Mouse (Mus musculus) hindbrain, postnatal 0 days (tissue): ENCODE data around the gene Gm20538. TPM values are rescaled to one million over a fixed set of nuclear protein-coding genes. Genes with fewer than 3 reads are reported as not detected.

Experiments used
- ATAC-seq: fragments of 200-750 bp; cut with Nextera tagmentation; 2 replicates; pipeline ENCODE4 v1.8.0; 2017; ENCODE audit warnings: mild to moderate bottlenecking, moderate TSS enrichment, moderate library complexity
- DNase-seq: peaks from one replicate; pipeline ENCODE4 v3.0.0-alpha.2; 2015; ENCODE audit warnings: low spot score
- H3K27ac ChIP-seq: fragments of 300-500 bp; sonication (generic); 2 replicates; pipeline ENCODE4 v1.5.1; 2014; ENCODE audit warnings: mild to moderate bottlenecking
- H3K27me3 ChIP-seq: fragments of 300-500 bp; sonication (generic); 2 replicates; pipeline ENCODE4 v1.6.1; 2014; ENCODE audit warnings: low read length, mixed read lengths; ENCODE audit not compliant: insufficient read depth
- H3K36me3 ChIP-seq: fragments of 300-500 bp; sonication (generic); 2 replicates; pipeline ENCODE4 v1.6.1; 2014; ENCODE audit warnings: low read length, mixed read lengths; ENCODE audit not compliant: insufficient read depth
- H3K4me1 ChIP-seq: fragments of 300-500 bp; sonication (generic); 2 replicates; pipeline ENCODE4 v1.6.1; 2014; ENCODE audit warnings: antibody characterized with exemption, low read length, mixed read lengths; ENCODE audit not compliant: insufficient read depth
- H3K4me2 ChIP-seq: fragments of 300-500 bp; sonication (generic); 2 replicates; pipeline ENCODE4 v1.6.1; 2014; ENCODE audit warnings: low read depth, mild to moderate bottlenecking, low read length, moderate library complexity, mixed read lengths
- H3K4me3 ChIP-seq: fragments of 300-500 bp; sonication (generic); 2 replicates; pipeline ENCODE4 v1.5.1; 2014; ENCODE audit warnings: low read length
- H3K9ac ChIP-seq: fragments of 300-500 bp; sonication (generic); replicated peaks from 2 replicates; pipeline ENCODE4 v1.6.1; 2014; ENCODE audit warnings: mild to moderate bottlenecking, low read length, moderate library complexity, mixed read lengths
- H3K9me3 ChIP-seq: fragments of 300-500 bp; sonication (generic); 2 replicates; pipeline ENCODE4 v1.6.1; 2016; ENCODE audit warnings: low read length, mixed read lengths
- CTCF ChIP-seq: IDR thresholded peaks from 2 replicates; pipeline ENCODE4 v1.5.1; 2016; ENCODE audit warnings: antibody characterized with exemption, control low read depth, low read depth
- WGBS: fragments of 180-500 bp; shearing (Covaris S2); extraction: QIAGEN DNeasy Blood & Tissue Kit; methylation state at CpG from one replicate; pipeline ENCODE4 v1.1.7; 2014; 5-methylcytosine and 5-hydroxymethylcytosine counted together
- polyA plus RNA-seq: library from polyadenylated mRNA; unstranded; fragments of >200 nt; fragmentation: Nextera tagmentation; extraction: Ambion mirVana; gene quantifications from 2 replicates; pipeline ENCODE4 v1.2.1, GENCODE M21; 2015
- total RNA-seq: library from RNA; depleted of rRNA; stranded (reverse); fragments of >200 nt; gene quantifications from 2 replicates; pipeline ENCODE4 v1.2.3, GENCODE M21; 2014; rRNA removed

Gm20538 gene
- total RNA-seq (not detected in 2 replicates), polyA plus RNA-seq (not detected in 2 replicates)

- WGBS, result 98% methylated on average over 4 of the region's 4 CpGs
- H3K27me3 ChIP-seq, result no peaks in the 10 kb centered on the region
- peaks cover 7% of the 10 kb centered on the region for H3K4me1 ChIP-seq
- ATAC-seq (no peak), DNase-seq (no peak)
- H3K27ac ChIP-seq, result no peak within 1 kb of the TSS
- H3K9me3 ChIP-seq, result no peaks in the 10 kb centered on the region
- H3K9ac ChIP-seq, result no peak within 1 kb of the TSS
- peak within 1 kb of the TSS; percentile 83; the same call in 1 of the 2 replicates for H3K4me2 ChIP-seq
- H3K36me3 ChIP-seq, result peaks cover 37% of the 10 kb centered on the region
- H3K4me3 ChIP-seq, result no peak within 1 kb of the TSS
- no peak for TF ChIP-seq CTCF
These were observed at the start of gene Gm20538 for GRCm38 (mm10) chr19:44552731-44553130. TSS of gene Gm20538 (minus strand) at chr19:44552831.

GRCm38 (mm10) chr19:44594180-44594579 is 41.5 kb upstream of the Gm20538 start:
- Histone ChIP-seq H3K27me3 (no peaks in the 10 kb centered on the region), H3K9me3 (no peaks in the 10 kb centered on the region), H3K4me3 (no peak overlapping the region), H3K9ac (no peak overlapping the region), H3K4me1 (no peaks in the 10 kb centered on the region), H3K4me2 (no peak overlapping the region), H3K36me3 (no peaks in the 10 kb centered on the region), H3K27ac (no peak overlapping the region)
- WGBS, result 95% methylated on average over 14 of the region's 14 CpGs
- ATAC-seq (no peak), DNase-seq (no peak)
- no peak for TF ChIP-seq CTCF

GRCm38 (mm10) chr19:44591638-44592037 is 39.0 kb upstream of the Gm20538 start:
- 72% methylated on average over 6 of the region's 6 CpGs for WGBS
- no peak for ATAC-seq
- H3K27ac ChIP-seq, result no peak overlapping the region

GRCm38 (mm10) chr19:44590992-44591391 is 38.4 kb upstream of the Gm20538 start:
- ATAC-seq, result no peak
- H3K4me3 ChIP-seq, result no peak overlapping the region
- no peaks in the 10 kb centered on the region for H3K27me3 ChIP-seq

More at GRCm38 (mm10) chr19:44591638-44592037, 39.0 kb upstream of the Gm20538 start:
- H3K4me3 ChIP-seq, result no peak overlapping the region
- H3K4me2 ChIP-seq, result no peak overlapping the region
- no peak overlapping the region for H3K9ac ChIP-seq
- H3K36me3 ChIP-seq, result no peaks in the 10 kb centered on the region
- H3K27me3 ChIP-seq, result no peaks in the 10 kb centered on the region
- no peaks in the 10 kb centered on the region for H3K9me3 ChIP-seq
- no peak for TF ChIP-seq CTCF
- no peak for DNase-seq
- H3K4me1 ChIP-seq, result no peaks in the 10 kb centered on the region

GRCm38 (mm10) chr19:44589591-44590223 is 37.1 kb upstream of the Gm20538 start:
- no peak overlapping the region for H3K27ac ChIP-seq
- no peaks in the 10 kb centered on the region for H3K36me3 ChIP-seq
- no peak for TF ChIP-seq CTCF
- ATAC-seq (no peak), DNase-seq (no peak)
- no peaks in the 10 kb centered on the region for H3K4me1 ChIP-seq
- no peaks in the 10 kb centered on the region for H3K9me3 ChIP-seq
- no peak overlapping the region for H3K4me3 ChIP-seq
- H3K27me3 ChIP-seq, result no peaks in the 10 kb centered on the region
- H3K4me2 ChIP-seq, result no peak overlapping the region
- H3K9ac ChIP-seq, result no peak overlapping the region
- WGBS, result 62% methylated on average over 7 of the region's 7 CpGs

More at GRCm38 (mm10) chr19:44590992-44591391, 38.4 kb upstream of the Gm20538 start:
- WGBS, result 66% methylated on average over 18 of the region's 18 CpGs
- H3K4me2 ChIP-seq, result no peak overlapping the region
- no peak for TF ChIP-seq CTCF
- no peaks in the 10 kb centered on the region for H3K4me1 ChIP-seq
- H3K9ac ChIP-seq, result no peak overlapping the region
- H3K36me3 ChIP-seq, result no peaks in the 10 kb centered on the region
- no peak overlapping the region for H3K27ac ChIP-seq
- no peak for DNase-seq
- no peaks in the 10 kb centered on the region for H3K9me3 ChIP-seq

GRCm38 (mm10) chr19:44588036-44588435 is 35.4 kb upstream of the Gm20538 start:
- DNase-seq, result no peak
- no peak overlapping the region for H3K27ac ChIP-seq
- H3K4me2 ChIP-seq, result no peak overlapping the region
- WGBS, result 27% methylated on average over 4 of the region's 4 CpGs
- no peaks in the 10 kb centered on the region for H3K27me3 ChIP-seq
- TF ChIP-seq CTCF, result no peak
- no peak overlapping the region for H3K4me3 ChIP-seq
- no peaks in the 10 kb centered on the region for H3K36me3 ChIP-seq
- no peak overlapping the region for H3K9ac ChIP-seq
- no peak for ATAC-seq
- H3K9me3 ChIP-seq, result no peaks in the 10 kb centered on the region
- H3K4me1 ChIP-seq, result no peaks in the 10 kb centered on the region

GRCm38 (mm10) chr19:44582638-44583309 is 30.1 kb upstream of the Gm20538 start:
- H3K36me3 ChIP-seq, result no peaks in the 10 kb centered on the region
- H3K27me3 ChIP-seq, result no peaks in the 10 kb centered on the region
- no peaks in the 10 kb centered on the region for H3K9me3 ChIP-seq
- peak; percentile 94 for DNase-seq
- H3K4me2 ChIP-seq, result no peak overlapping the region
- WGBS, result 30% methylated on average over 9 of the region's 9 CpGs
- no peak overlapping the region for H3K9ac ChIP-seq
- no peak overlapping the region for H3K27ac ChIP-seq
- peak; percentile 85 for ATAC-seq
- no peak overlapping the region for H3K4me3 ChIP-seq
- TF ChIP-seq CTCF, result peak; percentile 100
- H3K4me1 ChIP-seq, result no peaks in the 10 kb centered on the region
